Mouse (Mus musculus) layer of hippocampus, adult 2 months (tissue): ENCODE measurements around the gene Spata31d1a. TPM values are rescaled to one million over a fixed set of nuclear protein-coding genes. Genes with fewer than 3 reads are reported as not detected.
A peak's percentile ranks its signal among the peaks of the same experiment; 100 is the strongest.
"Not testable (repeated sequence)": the region's sequence is repeated elsewhere in the genome, so short reads cannot be mapped to it uniquely, and the experiment has no call there.

Experiments used
- DNase-seq, 2 experiments: peaks; one replicate each; pipeline ENCODE4 v3.0.0; 2022; ENCODE audit warnings: low spot score in 2 of 2
- H3K27ac ChIP-seq: fragments of 200-600 bp; 2 replicates; pipeline ENCODE4 v1.8.1; 2022
- H3K4me3 ChIP-seq: fragments of 200-600 bp; 2 replicates; pipeline ENCODE4 v1.8.1; 2022; ENCODE audit warnings: mild to moderate bottlenecking
- CTCF ChIP-seq: fragments of 200-600 bp; conservative IDR thresholded peaks from 2 replicates; pipeline ENCODE4 v1.8.1; 2022; ENCODE audit warnings: antibody characterized with exemption, mild to moderate bottlenecking, moderate library complexity
- total RNA-seq, 2 experiments: library from RNA; stranded (reverse); gene quantifications; 2 replicates each; pipeline ENCODE4 v1.2.3; 2021

The Spata31d1a gene
- total RNA-seq, 2 experiments from 2014 or later = 0.22 to 0.26 TPM

- peak; percentile 99 for TF ChIP-seq CTCF
- peak; percentile 88 to 92 for DNase-seq
- no peak overlapping the region for H3K27ac ChIP-seq
- no peak overlapping the region for H3K4me3 ChIP-seq
Measured at GRCm38 (mm10) chr13:59728378-59729093, 18.4 kb upstream of the Spata31d1a start.

DNA sequence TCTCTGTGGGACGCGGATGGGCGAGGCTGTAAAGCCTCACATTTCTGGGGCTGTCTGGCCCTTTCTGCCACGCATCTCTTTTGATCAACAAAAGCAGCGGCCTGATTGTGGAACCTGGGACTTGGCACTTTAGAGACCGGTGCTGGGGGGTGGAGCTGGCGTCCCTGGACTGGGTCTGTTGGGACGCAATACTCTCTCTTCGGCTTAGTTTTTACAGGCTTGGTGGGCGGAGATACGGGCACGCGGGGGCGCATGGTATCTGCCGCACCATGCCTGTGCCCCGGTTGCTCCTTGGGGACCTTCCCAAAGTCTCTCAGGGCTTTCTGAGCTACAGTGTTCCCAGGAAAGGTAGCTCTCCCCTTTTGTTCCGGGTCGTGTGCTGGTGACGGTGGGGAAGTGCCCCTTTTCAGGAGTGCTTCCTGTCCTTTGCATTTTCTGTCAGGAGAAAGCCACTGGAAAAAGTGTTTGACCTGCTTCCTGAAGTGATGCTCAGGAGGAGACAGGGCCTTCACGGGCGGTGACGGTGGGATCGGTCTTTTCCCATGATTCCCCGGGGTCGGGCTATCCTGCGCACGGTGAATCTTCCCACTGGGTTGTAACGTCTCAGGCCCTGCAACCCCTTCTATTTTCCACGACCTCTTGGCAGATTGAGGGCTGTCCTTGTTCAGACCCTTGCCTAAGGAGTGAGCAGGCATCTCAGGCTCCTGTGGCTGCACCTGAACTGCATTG, 16.2 kb upstream of the Spata31d1a start:
- DNase-seq = no peak
- Histone ChIP-seq H3K4me3 (peak overlapping the region; percentile 32; the same call in 1 of the 2 replicates), H3K27ac (no peak overlapping the region)
- TF ChIP-seq CTCF = no peak

DNA sequence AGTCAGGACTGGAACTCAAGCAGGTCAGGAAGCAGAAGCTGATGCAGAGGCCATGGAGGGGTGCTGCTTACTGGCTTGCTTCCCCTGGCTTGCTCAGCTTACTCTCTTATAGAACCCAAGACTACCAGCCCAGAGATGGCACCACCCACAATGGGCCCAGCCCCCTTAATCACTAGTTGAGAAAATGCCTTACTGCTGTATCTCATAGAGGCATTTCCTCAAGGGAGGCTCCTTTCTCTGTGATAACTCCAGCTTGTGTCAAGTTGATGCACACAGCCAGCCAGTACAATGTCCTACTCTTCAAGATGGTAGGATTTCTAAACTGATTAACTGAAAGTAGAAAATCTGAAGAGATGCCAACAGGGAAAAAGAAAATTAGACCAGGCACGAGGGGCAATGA, 12.0 kb upstream of the Spata31d1a start:
- H3K4me3 ChIP-seq, H3K27ac ChIP-seq, DNase-seq: not testable (repeated sequence)

GRCm38 (mm10) chr13:59719475-59719874, 9.3 kb upstream of the Spata31d1a start:
- no peak for DNase-seq
- no peak for TF ChIP-seq CTCF
- Histone ChIP-seq H3K27ac (no peak overlapping the region), H3K4me3 (no peak overlapping the region)

DNA sequence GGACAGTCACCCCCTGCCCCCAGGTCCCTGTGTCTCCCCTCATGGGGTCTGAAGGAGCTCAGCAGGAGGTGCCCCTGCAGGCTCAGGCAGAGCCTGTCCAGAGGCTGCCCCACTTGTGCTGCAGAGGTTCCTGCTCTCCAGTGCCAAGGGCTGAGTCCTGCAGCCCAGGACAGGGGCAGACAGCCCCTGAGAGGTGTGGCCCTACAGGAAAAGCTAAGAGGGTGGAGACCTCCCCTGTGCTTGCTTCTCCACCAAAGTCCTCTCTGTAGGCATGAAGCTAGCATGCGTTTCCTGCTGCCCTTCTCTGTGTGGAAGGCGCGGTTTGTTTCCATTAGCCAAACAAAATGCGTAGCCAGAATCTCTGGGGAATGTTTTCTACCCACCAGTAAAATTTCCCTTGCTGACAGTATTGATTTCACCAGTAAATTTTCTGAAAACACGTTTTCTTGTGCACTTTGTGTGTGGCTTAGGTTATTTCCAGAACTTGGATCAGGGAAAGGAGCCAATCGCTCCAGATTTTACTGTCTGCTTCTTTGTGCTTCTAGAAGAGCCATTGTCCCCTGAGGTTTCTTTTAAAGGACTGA, 8.8 kb upstream of the Spata31d1a start:
- not testable (repeated sequence) for H3K4me3 ChIP-seq, H3K27ac ChIP-seq, DNase-seq

DNA sequence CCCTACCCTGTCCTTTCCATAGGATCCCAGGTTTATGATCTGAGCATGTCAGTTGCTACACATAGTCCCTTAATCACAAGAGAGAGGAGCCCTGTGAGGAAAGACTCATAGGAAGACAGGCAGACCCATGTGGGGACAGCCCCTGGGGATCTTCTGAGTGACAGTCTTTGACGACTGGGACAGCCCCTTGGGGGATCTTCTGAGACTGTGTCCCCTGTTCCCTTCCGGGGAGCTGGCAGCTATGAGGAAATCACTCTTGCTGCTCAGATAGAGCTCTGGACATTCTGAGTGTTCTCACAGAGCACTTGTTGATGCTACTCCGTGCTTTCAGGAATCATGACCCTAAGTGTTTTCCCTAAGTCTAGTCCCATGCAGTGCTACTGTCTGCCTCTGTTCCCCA, 3.6 kb upstream of the Spata31d1a start:
- TF ChIP-seq CTCF = no peak
- no peak for DNase-seq
- Histone ChIP-seq H3K27ac (no peak overlapping the region), H3K4me3 (no peak overlapping the region)

DNA sequence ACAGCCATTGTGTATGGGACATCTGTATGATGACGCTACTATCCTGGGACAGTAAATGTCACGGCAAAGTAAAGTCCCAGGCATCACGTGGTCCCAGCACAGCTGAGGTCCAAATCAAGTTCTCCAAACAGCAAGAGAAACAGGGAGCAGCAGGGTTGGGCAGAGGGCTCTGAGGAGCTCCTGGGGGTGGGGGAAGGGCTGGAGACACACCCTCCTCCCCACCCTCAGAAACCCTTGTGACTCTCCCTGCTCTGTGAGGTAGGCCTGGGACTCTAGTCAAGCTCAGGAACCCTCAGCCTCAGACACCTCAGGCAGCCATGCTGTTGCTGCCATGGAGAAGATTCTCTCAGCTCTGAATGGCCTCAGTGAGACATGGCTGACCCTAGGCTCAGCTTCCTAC, 1.9 kb upstream of the Spata31d1a start, which contains the start of gene Spata31d1b:
Spata31d1b (plus strand) TSS at position 301 of the 400 bp plus-strand sequence.
- DNase-seq, H3K27ac ChIP-seq, H3K4me3 ChIP-seq: not testable (repeated sequence)

GRCm38 (mm10) chr13:59704562-59704961, 5.6 kb downstream of the Spata31d1a start:
- TF ChIP-seq CTCF = peak; percentile 64
- peak in 1 of 2 experiments; percentile 16 for DNase-seq

GRCm38 (mm10) chr13:59703514-59703913, 6.6 kb downstream of the Spata31d1a start:
- no peak for DNase-seq
- no peak for TF ChIP-seq CTCF

More at GRCm38 (mm10) chr13:59704562-59704961, 5.6 kb downstream of the Spata31d1a start:
- Histone ChIP-seq H3K4me3 (no peak overlapping the region), H3K27ac (peak overlapping the region; percentile 32; the same call in 1 of the 2 replicates)

DNA sequence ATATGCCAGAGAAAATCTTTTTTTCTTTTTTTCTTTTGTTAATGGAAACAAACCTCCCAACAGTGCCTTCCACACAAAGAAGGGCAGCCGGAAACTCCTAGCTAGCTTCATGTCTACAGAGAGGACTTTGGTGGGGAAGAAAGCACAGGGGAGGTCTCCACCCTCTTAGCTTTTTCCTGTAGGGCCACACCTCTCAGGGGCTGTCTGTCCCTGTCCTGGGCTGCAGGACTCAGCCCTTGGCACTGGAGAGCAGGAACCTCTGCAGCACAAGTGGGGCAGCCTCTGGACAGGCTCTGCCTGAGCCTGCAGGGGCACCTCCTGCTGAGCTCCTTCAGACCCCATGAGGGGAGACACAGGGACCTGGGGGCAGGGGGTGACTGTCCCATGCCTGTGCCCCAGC, 10.0 kb downstream of the Spata31d1a start:
- H3K4me3 ChIP-seq, H3K27ac ChIP-seq, DNase-seq: not testable (repeated sequence)

More at GRCm38 (mm10) chr13:59703514-59703913, 6.6 kb downstream of the Spata31d1a start:
- no peak overlapping the region for H3K4me3 ChIP-seq
- peak overlapping the region; percentile 39; the same call in 1 of the 2 replicates for H3K27ac ChIP-seq

- DNase-seq = no peak
- no peak overlapping the region for H3K27ac ChIP-seq
- TF ChIP-seq CTCF = no peak
- no peak overlapping the region for H3K4me3 ChIP-seq
Measured at GRCm38 (mm10) chr13:59699131-59699530, 11.0 kb downstream of the Spata31d1a start.

DNA sequence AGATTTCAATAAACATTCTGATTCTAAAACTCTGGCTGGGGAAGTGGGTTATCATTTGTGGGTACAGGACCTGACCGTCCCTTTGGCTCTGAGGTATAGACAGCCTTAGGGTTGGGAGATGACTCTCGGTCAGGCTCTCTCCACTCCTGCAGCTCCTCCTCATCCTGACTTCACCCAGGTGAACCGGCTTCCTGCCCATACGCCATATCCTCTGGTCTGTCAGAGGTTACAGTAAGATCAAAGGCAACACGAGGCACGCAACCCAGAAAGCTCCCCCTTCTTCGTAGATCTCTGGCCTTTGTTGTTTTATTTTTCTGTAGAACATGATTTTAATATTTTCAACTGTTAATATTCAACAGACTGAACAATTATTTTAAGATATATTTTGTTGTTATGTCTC, 14.3 kb downstream of the Spata31d1a start:
- no peak overlapping the region for H3K4me3 ChIP-seq
- H3K27ac ChIP-seq = no peak overlapping the region
- no peak for TF ChIP-seq CTCF
- DNase-seq = no peak

GRCm38 (mm10) chr13:59694008-59694407, 16.1 kb downstream of the Spata31d1a start, which contains the start of gene 4921517D22Rik:
Gene 4921517D22Rik (minus strand): TSS chr13:59694108.
- no peak for DNase-seq
- Histone ChIP-seq H3K4me3 (no peak within 1 kb of the TSS), H3K27ac (no peak within 1 kb of the TSS)
- no peak for TF ChIP-seq CTCF
